Mouse (Mus musculus) cerebellum, adult 11 months (tissue): ENCODE measurements at regions not wholly inside any gene's neighbourhood (a gene's known extent, or its start where the extent isn't known, plus 50 kb on each side); places are given as distances from the start of the nearest gene placed in this dataset.

Experiments
- DNase-seq: peaks from one replicate; pipeline ENCODE4 v3.0.0; 2022

GRCm38 (mm10) chr6:107629376-107629775, 99.8 kb downstream of the Lrrn1 start:
- no peak for DNase-seq

GRCm38 (mm10) chr6:107645751-107646150, 116.2 kb downstream of the Lrrn1 start:
- no peak for DNase-seq

GRCm38 (mm10) chr6:107653840-107654523, 124.4 kb downstream of the Lrrn1 start:
- no peak for DNase-seq

GRCm38 (mm10) chr6:107657805-107658204, 128.2 kb downstream of the Lrrn1 start:
- DNase-seq: no peak

- no peak for DNase-seq
Observed at GRCm38 (mm10) chr6:107661009-107661764, 131.6 kb downstream of the Lrrn1 start.

- no peak for DNase-seq
Observed at GRCm38 (mm10) chr6:107699298-107699697, 169.7 kb downstream of the Lrrn1 start.

GRCm38 (mm10) chr6:107708185-107708584, 178.6 kb downstream of the Lrrn1 start:
- no peak for DNase-seq

- DNase-seq: no peak
Observed at GRCm38 (mm10) chr6:107708608-107709007, 179.0 kb downstream of the Lrrn1 start.

- peak; percentile 17 for DNase-seq
Observed at GRCm38 (mm10) chr6:107710360-107710759, 180.8 kb downstream of the Lrrn1 start.

GRCm38 (mm10) chr6:107711181-107712087, 181.9 kb downstream of the Lrrn1 start:
- no peak for DNase-seq

- no peak for DNase-seq
Observed at GRCm38 (mm10) chr6:107713051-107713450, 183.5 kb downstream of the Lrrn1 start.

GRCm38 (mm10) chr6:107717194-107717593, 187.6 kb downstream of the Lrrn1 start:
- no peak for DNase-seq

GRCm38 (mm10) chr6:107730294-107730693, 200.7 kb downstream of the Lrrn1 start:
- no peak for DNase-seq

GRCm38 (mm10) chr6:107734773-107735172, 205.2 kb downstream of the Lrrn1 start:
- no peak for DNase-seq

- no peak for DNase-seq
Observed at GRCm38 (mm10) chr6:107749111-107749736, 219.7 kb downstream of the Lrrn1 start.

GRCm38 (mm10) chr6:107749794-107750193, 220.2 kb downstream of the Lrrn1 start:
- no peak for DNase-seq

- DNase-seq: no peak
Observed at GRCm38 (mm10) chr6:107752156-107752555, 222.6 kb downstream of the Lrrn1 start.

GRCm38 (mm10) chr6:107755158-107755557, 225.6 kb downstream of the Lrrn1 start:
- DNase-seq: no peak

- DNase-seq: no peak
Observed at GRCm38 (mm10) chr6:107770834-107771470, 241.4 kb downstream of the Lrrn1 start.

GRCm38 (mm10) chr6:107784998-107785397, 255.4 kb downstream of the Lrrn1 start:
- no peak for DNase-seq

- DNase-seq: no peak
Observed at GRCm38 (mm10) chr6:107788224-107788893, 258.8 kb downstream of the Lrrn1 start.

- no peak for DNase-seq
Observed at GRCm38 (mm10) chr6:107797845-107798244, 267.0 kb upstream of the Setmar start.
